Mouse (Mus musculus): Measurements from ENCODE around the gene Defa22.
"Not testable (repeated sequence)": the region's sequence is repeated elsewhere in the genome, so short reads cannot be mapped to it uniquely, and the experiment has no call there.

The Defa22 gene

DNA sequence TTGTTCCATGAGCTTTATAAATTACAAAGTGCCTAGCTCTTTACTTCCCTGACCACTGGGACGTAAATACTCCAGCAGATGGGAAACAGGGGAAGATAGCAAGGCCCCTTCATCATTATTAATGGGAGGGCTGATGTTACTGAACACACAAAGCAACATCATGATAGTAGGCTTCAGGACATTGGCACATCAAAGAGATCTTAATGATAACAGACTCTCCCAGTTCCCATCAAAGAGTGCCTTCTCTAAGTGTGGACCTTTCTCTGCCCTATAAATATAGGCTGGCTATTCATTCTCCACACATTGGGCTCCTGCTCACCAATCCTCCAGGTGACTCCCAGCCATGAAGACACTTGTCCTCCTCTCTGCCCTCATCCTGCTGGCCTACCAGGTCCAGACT lies at the start of gene Defa22:
Gene Defa22 (plus strand): TSS at position 301 of the 400 bp plus-strand sequence.
- not testable (repeated sequence) for DNase-seq

DNA sequence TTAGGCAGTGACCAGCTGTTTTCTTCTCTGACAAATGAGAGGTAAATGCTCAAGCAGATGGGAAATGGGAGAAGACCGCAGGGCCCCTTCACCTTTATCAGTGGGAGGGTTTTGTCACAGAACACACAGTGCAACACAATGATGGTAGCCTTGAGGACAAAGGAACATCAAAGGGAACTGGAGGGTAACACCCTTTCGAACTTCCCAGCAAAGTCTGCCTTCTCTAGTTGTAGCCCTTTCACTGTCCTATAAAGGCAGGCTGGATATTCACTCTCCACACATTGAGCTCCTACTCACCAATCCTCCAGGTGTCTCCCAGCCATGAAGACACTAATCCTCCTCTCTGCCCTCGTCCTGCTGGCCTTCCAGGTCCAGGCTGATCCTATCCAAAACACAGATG lies 27.7 kb upstream of the Defa22 start, which contains the start of gene Defa30:
Gene Defa30 (plus strand): TSS at position 301 of the 400 bp plus-strand sequence.
- DNase-seq, result not testable (repeated sequence)

DNA sequence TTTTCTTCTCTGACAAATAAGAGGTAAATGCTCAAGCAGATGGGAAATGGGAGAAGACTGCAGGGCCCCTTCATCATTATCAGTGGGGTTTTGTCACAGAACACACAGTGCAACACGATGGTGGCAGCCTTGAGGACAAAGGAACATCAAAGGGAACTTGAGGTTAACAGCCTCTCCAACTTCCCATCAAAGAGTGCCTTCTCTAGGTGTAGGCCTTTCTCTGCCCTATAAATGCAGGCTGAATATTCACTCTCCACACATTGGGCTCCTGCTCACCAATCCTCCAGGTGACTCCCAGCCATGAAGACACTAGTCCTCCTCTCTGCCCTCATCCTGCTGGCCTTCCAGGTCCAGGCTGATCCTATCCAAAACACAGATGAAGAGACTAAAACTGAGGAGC lies 29.2 kb downstream of the Defa22 start, which contains the start of gene Defa31:
Gene Defa31 (plus strand): TSS at position 301 of the 400 bp plus-strand sequence.
- DNase-seq, result not testable (repeated sequence)

DNA sequence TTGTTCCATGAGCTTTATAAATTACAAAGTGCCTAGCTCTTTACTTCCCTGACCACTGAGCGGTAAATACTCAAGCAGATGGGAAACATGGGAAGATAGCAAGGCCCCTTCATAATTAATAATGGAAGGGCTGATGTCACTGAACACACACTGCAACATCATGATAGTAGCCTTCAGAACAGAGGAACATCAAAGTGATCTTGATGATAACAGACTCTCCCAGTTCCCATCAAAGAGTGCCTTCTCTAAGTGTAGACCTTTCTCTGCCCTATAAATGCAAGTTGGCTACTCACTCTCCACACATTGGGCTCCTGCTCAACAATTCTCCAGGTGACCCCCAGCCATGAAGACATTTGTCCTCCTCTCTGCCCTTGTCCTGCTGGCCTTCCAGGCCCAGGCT lies 39.2 kb downstream of the Defa22 start, which contains the start of gene Gm15293:
Gene Gm15293 (plus strand): TSS at position 301 of the 400 bp plus-strand sequence.
- DNase-seq, result not testable (repeated sequence)

Measured in cerebellum, adult 9-10 months (tissue).